Mouse (Mus musculus): ENCODE results near the gene Wnt1. TPM values are rescaled to one million over a fixed set of nuclear protein-coding genes. Genes with fewer than 3 reads are reported as not detected.
A peak's percentile ranks its signal among the peaks of the same experiment; 100 is the strongest.

Gene Wnt1
- total RNA-seq, 2 experiments from 2014 or later, result not detected

- DNase-seq, result no peak
Observed at GRCm38 (mm10) chr15:98777762-98778161, 11.9 kb upstream of the Wnt1 start, which contains the start of gene Wnt10b. Wnt10b (minus strand) TSS chr15:98778150.

- no peak for DNase-seq
Observed at GRCm38 (mm10) chr15:98778191-98778770, 11.4 kb upstream of the Wnt1 start.

DNA sequence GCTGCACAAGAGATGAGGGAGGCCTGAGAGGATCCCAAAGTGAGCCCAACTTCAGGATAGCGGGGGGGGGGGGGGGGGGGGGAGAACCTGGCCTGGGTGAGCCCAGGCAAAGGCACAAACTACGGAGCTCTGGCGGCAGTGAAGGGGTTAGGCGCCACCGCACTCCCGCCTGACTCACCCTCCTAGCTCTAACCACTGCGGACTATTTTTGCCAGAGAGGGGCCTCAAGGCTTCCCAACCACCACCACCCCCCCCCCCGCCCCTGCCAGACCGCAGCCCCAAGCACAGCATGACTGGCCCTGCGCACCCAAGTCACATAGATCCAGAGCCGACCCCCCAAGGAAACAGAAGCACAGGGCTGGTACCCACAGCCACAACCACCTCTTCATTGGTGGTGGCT is 10.9 kb upstream of the Wnt1 start:
- DNase-seq, result no peak

GRCm38 (mm10) chr15:98780075-98780474 is 9.6 kb upstream of the Wnt1 start:
- DNase-seq, result peak; percentile 51

DNA sequence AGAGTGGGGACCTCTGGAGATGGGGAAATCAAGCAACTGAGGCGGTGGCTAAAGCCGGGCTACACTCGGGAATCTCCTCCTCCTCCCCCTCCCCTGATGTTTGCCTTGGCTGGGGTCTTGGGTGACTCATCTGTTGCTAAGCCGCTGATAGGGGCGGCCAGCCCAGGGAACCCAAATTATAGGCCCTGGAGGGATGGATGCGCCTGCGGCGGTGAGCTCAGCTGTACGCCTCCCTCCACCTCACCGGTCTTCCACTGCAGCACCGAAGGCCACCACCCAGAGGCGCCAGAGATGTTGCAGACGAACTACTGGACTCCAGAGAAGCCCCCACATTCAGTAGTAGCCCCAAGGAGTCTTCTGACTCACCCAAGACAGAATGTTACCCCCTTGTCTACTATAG is 9.1 kb upstream of the Wnt1 start:
- peak; percentile 57 for DNase-seq

- no peak for DNase-seq
Observed at GRCm38 (mm10) chr15:98781166-98781565, 8.5 kb upstream of the Wnt1 start.

- no peak for DNase-seq
Observed at GRCm38 (mm10) chr15:98785744-98786143, 3.9 kb upstream of the Wnt1 start.

GRCm38 (mm10) chr15:98787930-98788329 is 1.7 kb upstream of the Wnt1 start:
- no peak for DNase-seq

- DNase-seq, result no peak
Observed at GRCm38 (mm10) chr15:98788972-98789660, 541 bp upstream of the Wnt1 start.

GRCm38 (mm10) chr15:98790761-98791160 is 1.1 kb downstream of the Wnt1 start:
- DNase-seq, result no peak

DNA sequence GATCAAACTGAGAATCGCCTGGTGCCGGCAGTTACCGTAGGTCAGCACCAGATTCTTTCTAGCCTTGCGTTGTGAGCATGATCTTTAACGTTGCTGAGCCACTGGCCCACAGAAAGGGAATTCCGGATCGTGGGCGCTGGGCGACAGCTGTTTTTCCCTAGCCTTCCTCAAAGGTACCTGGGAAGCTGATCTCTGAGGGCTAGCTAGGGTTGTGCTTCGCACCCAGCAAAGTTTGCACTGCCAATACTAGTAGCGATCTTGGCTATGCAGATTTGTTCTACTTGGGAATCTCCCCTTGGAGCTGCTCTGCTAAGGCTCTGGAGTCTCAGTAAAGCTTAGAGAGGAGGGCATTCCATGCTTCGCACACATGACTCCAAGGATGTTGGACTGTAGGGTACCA is 1.6 kb downstream of the Wnt1 start:
- DNase-seq, result no peak

GRCm38 (mm10) chr15:98791771-98792170 is 2.1 kb downstream of the Wnt1 start:
- DNase-seq, result no peak

GRCm38 (mm10) chr15:98792233-98793020 is 2.8 kb downstream of the Wnt1 start:
- DNase-seq, result no peak

DNA sequence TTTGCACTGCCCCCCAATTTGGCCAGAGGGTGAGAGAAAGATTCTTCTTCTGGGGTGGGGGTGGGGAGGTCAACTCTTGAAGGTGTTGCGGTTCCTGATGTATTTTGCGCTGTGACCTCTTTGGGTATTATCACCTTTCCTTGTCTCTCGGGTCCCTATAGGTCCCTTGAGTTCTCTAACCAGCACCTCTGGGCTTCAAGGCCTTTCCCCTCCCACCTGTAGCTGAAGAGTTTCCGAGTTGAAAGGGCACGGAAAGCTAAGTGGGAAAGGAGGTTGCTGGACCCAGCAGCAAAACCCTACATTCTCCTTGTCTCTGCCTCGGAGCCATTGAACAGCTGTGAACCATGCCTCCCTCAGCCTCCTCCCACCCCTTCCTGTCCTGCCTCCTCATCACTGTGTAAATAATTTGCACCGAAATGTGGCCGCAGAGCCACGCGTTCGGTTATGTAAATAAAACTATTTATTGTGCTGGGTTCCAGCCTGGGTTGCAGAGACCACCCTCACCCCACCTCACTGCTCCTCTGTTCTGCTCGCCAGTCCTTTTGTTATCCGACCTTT is 3.6 kb downstream of the Wnt1 start:
- no peak for DNase-seq

DNA sequence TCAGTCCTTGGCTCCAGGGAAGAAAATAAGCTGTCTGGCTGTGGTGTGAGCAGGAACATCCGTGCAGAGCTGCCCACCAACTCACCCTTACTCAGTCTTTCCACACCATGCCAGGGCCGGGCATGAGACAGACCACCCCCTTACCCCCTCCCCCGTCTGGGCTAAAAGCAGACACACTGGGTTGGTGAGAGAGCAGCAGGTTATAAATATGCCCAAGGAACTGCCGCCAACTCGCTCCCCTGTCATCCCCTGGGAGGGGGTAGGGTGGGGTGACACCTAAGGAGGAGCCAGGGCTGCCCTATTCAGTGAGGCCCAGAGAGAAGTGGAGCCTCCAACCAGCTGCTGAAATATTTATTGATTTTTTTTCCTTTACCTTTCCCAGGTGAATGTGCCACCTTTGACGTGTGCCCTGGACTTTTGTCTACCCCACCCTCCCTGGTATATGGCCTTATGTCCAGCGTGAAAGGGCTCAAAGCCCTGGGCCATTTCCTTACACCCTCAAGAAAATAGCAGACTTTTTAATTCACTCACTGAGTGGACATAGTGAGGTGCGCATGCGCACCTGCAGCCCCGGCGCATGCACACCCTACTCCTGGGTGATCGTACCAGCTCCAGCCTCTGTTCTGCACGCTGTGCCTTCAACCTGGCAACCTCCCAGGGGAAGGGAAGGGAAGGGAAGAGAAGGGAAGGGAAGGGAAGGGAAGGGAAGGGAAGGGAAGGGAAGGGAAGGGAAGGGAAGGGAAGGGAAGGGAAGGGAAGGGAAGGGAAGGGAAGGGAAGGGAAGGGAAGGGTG is 7.3 kb downstream of the Wnt1 start:
- DNase-seq, result no peak

- no peak for DNase-seq
Observed at GRCm38 (mm10) chr15:98797835-98798492, 8.3 kb downstream of the Wnt1 start.

DNA sequence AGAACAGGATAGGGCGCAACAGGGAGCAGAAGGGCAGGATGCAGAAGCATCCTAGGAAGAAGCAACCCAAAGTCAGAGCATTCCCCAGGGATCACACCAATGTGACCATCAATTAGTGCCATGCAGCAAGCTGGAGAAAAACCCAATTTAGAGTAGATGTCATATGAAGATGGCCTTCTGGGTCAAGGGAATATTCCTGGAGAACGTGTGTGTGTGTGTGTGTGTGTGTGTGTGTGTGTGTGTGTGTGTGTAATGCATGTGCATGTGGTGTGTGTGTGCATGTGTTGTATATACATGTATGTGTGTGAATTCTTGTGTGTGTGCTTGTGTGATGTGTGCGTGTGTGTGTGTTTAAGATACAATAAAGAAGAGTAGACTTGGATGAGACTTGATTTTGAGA is 9.2 kb downstream of the Wnt1 start:
- DNase-seq, result no peak

GRCm38 (mm10) chr15:98799396-98799795 is 9.7 kb downstream of the Wnt1 start:
- peak; percentile 44 for DNase-seq

DNA sequence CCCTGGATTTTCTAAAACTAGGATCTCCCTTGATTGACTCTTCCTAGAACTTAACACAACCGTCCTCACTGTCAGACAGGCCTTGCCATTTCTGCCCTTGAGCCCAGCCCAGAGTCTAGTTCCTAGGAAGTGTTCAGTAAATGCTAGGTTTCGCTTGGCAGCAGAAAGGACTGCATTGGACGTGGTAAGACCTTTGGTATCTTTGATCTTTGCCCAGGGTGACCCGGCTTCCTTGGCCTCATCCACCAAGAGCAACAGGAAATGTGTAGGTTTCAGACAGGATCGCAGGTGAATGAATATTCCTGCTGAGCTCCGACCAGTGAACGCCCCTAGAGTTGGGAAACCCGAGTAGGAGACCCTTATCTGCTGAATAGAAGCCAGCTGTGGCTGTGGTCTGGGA is 13.3 kb downstream of the Wnt1 start:
- DNase-seq, result no peak

DNA sequence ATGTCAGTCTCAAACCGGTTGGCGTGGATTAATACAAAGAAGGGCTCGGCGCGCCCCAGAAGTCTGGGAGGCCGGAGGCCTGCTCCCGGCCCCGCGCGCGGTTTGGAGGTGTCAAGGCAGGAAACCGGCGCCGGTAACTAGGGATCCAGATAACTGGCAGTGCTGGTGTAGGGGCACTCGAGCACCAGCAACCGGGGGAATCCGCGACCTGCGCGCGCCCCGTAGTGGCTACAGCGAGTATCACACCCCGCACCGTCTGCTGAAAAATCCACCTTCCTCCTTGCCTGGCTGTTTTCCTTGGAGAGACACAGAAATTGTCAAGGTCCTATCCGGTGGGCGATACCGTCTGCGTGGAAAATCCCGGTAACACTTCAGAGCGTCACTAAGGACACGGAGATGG is 14.4 kb downstream of the Wnt1 start:
- peak; percentile 54 for DNase-seq

GRCm38 (mm10) chr15:98805324-98806040 is 15.8 kb downstream of the Wnt1 start:
- DNase-seq, result peak; percentile 51

All from gastrocnemius, postnatal 25 days (tissue).